Comparison of ENCODE assay signal across 8 mouse cellular contexts in genomic region chrX:85573532-85574181, GRCm38 (mm10). TPM values are rescaled to one million over a fixed set of nuclear protein-coding genes. Genes with fewer than 3 reads are reported as not detected.
A peak's percentile ranks its signal among the peaks of the same experiment; 100 is the strongest.
DNase-seq lines count a peak whose midpoint lies in the region; ATAC-seq and TF ChIP-seq lines count a peak whose summit lies in the region.

Tab3 (plus strand) TSS chrX:85574022.

- H3K27me3 ChIP-seq in kidney, embryonic 14.5 days (ENCODE audit: control insufficient read depth, insufficient read depth, low read length) = no peaks in the 10 kb centered on the region
- H3K27me3 ChIP-seq in limb, embryonic 15.5 days = no peaks in the 10 kb centered on the region

- peak within 1 kb of the TSS; percentile 90 for H3K4me3 ChIP-seq in bone marrow macrophage, adult 2 months (ENCODE audit: insufficient read depth, low read length)
- H3K4me3 ChIP-seq in embryonic fibroblast, embryonic 13.5 days (ENCODE audit: insufficient read depth, low read length) = peak within 1 kb of the TSS; percentile 87
- peak within 1 kb of the TSS; percentile 57 for H3K4me3 ChIP-seq in kidney, embryonic 14.5 days (ENCODE audit: low read length)
- peak within 1 kb of the TSS; percentile 65 for H3K4me3 ChIP-seq in limb, embryonic 15.5 days

- no peaks in the 10 kb centered on the region for H3K4me1 ChIP-seq in bone marrow macrophage, adult 2 months (ENCODE audit: control insufficient read depth, insufficient read depth, low read length)
- H3K4me1 ChIP-seq in embryonic fibroblast, embryonic 13.5 days (ENCODE audit: control insufficient read depth, insufficient read depth, low read length) = no peaks in the 10 kb centered on the region
- no peaks in the 10 kb centered on the region for H3K4me1 ChIP-seq in kidney, embryonic 14.5 days (ENCODE audit: control insufficient read depth, insufficient read depth, low read length)
- H3K4me1 ChIP-seq in limb, embryonic 15.5 days = no peaks in the 10 kb centered on the region

- WGBS in kidney, embryonic 14.5 days = 24% methylated on average over 61 of the region's 64 CpGs
- WGBS in limb, embryonic 15.5 days = 23% methylated on average over 64 of the region's 64 CpGs

- H3K9ac ChIP-seq in kidney, embryonic 14.5 days (ENCODE audit: low read depth, low read length) = peak within 1 kb of the TSS; percentile 71
- peak within 1 kb of the TSS; percentile 68 for H3K9ac ChIP-seq in limb, embryonic 15.5 days

- TF ChIP-seq CTCF in bone marrow macrophage, adult 2 months (IDR thresholded peaks at IDR 0.05; ENCODE audit: low read depth, low read length) = no peak
- TF ChIP-seq CTCF in embryonic fibroblast, embryonic 13.5 days (IDR thresholded peaks at IDR 0.05; ENCODE audit: borderline replicate concordance, insufficient read depth, low read length) = no peak

- no peaks in the 10 kb centered on the region for H3K9me3 ChIP-seq in kidney, embryonic 14.5 days (ENCODE audit: control insufficient read depth, low read length)
- H3K9me3 ChIP-seq in limb, embryonic 15.5 days = no peaks in the 10 kb centered on the region

- peak; percentile 99 for ATAC-seq in kidney, embryonic 14.5 days (ENCODE audit: low FRiP score, low TSS enrichment)
- ATAC-seq in limb, embryonic 15.5 days (ENCODE audit: insufficient number of reproducible peaks, low FRiP score, low TSS enrichment, low read depth) = peak; percentile 95

- no peak for TF ChIP-seq POLR2A in bone marrow macrophage, adult 2 months (IDR thresholded peaks at IDR 0.05; ENCODE audit: borderline replicate concordance, low read depth, low read length)
- TF ChIP-seq POLR2A in embryonic fibroblast, embryonic 13.5 days (IDR thresholded peaks at IDR 0.05; ENCODE audit: low read depth, low read length) = peak; percentile 67

- no peaks in the 10 kb centered on the region for H3K36me3 ChIP-seq in kidney, embryonic 14.5 days (ENCODE audit: control insufficient read depth, insufficient read depth, low read length)
- H3K36me3 ChIP-seq in limb, embryonic 15.5 days = no peaks in the 10 kb centered on the region

- peak; percentile 95 for DNase-seq in A20 (ENCODE audit: low read depth, low spot score)
- DNase-seq in heart, adult 9 months (ENCODE audit: low spot score in 2 of 2) = peak; percentile 95
- peak; percentile 83 to 87 for DNase-seq in monocyte, adult 2 months (ENCODE audit: low read depth in 1 of 2, low spot score in 2 of 2)
- peak; percentile 96 to 97 for DNase-seq in spleen, postnatal 36 days (ENCODE audit: low spot score in 2 of 2)

- peak within 1 kb of the TSS; percentile 50 for H3K4me2 ChIP-seq in kidney, embryonic 14.5 days (replicated peaks; ENCODE audit: low read depth, low read length)
- H3K4me2 ChIP-seq in limb, embryonic 15.5 days = peak within 1 kb of the TSS; percentile 45

- no peak within 1 kb of the TSS for H3K27ac ChIP-seq in bone marrow macrophage, adult 2 months (ENCODE audit: insufficient read depth, low read depth, low read length)
- 0 out of 2 replicates have a peak within 1 kb of the TSS, but pooled peaks have one; percentile 19 for H3K27ac ChIP-seq in embryonic fibroblast, embryonic 13.5 days (ENCODE audit: insufficient read depth, low read length)
- H3K27ac ChIP-seq in kidney, embryonic 14.5 days (ENCODE audit: low read depth, low read length) = no peak within 1 kb of the TSS
- peak within 1 kb of the TSS; percentile 54; the same call in 1 of the 2 replicates for H3K27ac ChIP-seq in limb, embryonic 15.5 days

RNA-seq across cellular contexts. Expression of gene Tab3, which starts in this region (rescaled TPM):
- 5.1 and 5.5 TPM in 2 replicates for polyA plus RNA-seq in bone marrow macrophage, adult 2 months (2012; ENCODE audit: insufficient read depth, insufficient read length, missing spikeins)
- 6.0 and 8.8 TPM in 2 replicates for polyA plus RNA-seq in embryonic fibroblast, embryonic 13.5 days (2011; ENCODE audit: insufficient read length, low read depth, missing spikeins)
- polyA plus RNA-seq in kidney, embryonic 14.5 days (2014; fragmentation: Nextera tagmentation; extraction: Ambion mirVana) = 4.1 and 4.3 TPM in 2 replicates
- polyA plus RNA-seq in limb, embryonic 15.5 days (2015; fragmentation: Nextera tagmentation; extraction: Ambion mirVana) = 2.8 and 3.9 TPM in 2 replicates

Comparison
In these comparisons a context has a peak if more than half of its experiments do, and no peak if none do; other contexts are left out.
1. H3K27ac ChIP-seq: peak in embryonic fibroblast, embryonic 13.5 days (single experiment) and limb, embryonic 15.5 days (single experiment); none in bone marrow macrophage, adult 2 months (single experiment) and kidney, embryonic 14.5 days (single experiment).
2. Peak in every context shown above with its lines, with median percentiles within 50 percentile points of each other: DNase-seq and H3K4me3 ChIP-seq.